Mouse (Mus musculus) duodenum, adult 2 months (tissue): Measurements from ENCODE around the gene Gm21833. TPM values are rescaled to one million over a fixed set of nuclear protein-coding genes. Genes with fewer than 3 reads are reported as not detected.

Experiments used
- polyA plus RNA-seq: library from polyadenylated mRNA; depleted of rRNA; stranded (reverse); fragments of >200 nt; gene quantifications from 2 replicates; pipeline ENCODE4 v1.2.3, GENCODE M21; 2012; ENCODE audit warnings: low replicate concordance; rRNA removed

Gene Gm21833
- polyA plus RNA-seq: not detected in 2 replicates

DNA sequence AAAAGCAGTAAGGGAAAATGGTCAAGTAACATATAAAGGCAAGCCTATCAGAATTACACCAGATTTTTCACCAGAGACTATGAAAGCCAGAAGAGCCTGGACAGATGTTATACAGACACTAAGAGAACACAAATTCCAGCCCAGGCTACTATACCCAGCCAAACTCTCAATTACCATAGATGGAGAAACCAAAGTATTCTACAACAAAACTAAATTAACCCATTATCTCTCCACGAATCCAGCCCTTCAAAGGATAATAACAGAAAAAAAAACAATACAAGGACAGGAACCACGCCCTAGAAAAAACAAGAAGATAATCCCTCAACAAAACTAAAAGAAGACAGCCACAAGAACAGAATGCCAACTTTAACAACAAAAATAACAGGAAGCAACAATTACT lies at the start of gene Gm21833:
Gene Gm21833 (plus strand): TSS at position 301 of the 400 bp plus-strand sequence.

